Mouse (Mus musculus): ENCODE measurements around the gene Wnk4. TPM values are rescaled to one million over a fixed set of nuclear protein-coding genes. Genes with fewer than 3 reads are reported as not detected.

Wnk4 gene
- polyA plus RNA-seq, 1 experiment from 2014 or later, result 14.4 TPM

DNA sequence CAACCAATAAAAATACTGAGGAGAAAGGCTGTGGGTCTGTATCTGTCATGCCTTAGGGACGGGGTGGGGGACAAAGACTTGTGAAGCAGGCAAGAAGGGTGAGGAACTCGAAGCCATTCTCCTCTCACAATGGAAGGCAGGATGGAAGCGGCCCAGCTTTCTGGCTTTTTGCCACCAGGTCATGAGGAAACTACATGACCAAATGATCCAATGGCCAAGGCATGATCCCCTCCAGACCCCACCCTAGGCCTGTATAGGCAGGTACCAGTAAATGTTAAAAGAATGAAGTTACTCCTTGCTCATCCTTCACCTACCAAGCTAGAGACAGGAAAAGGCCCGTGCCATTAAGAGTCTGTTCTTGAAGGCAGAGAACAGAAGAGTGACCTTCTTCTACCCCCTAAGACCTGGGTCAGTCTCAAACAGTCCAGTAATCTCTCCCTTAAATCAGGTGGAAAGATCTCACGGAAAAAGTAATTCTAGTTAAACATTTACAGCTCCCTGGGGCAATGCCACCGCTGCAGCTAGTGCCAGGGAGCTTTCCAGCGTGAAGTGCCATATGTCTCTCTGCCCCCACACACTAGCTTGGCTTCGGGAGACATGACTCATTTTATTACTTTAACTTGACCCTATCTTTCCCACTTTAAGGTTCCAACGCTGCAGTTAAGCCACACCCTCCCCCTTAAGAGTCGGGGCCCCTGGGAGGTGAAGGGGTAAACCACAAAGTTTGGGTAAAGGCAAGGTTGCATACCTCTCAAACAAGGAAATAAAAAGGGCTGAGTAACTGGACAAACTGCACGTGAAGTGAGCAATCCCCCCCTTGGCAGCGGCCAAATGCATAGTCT is 17.2 kb downstream of the Wnk4 start:
- peak overlapping the region; percentile 72 for H3K9ac ChIP-seq (ENCODE audit: low read length)
- H3K9me3 ChIP-seq (ENCODE audit: control insufficient read depth, low read length), result no peaks in the 10 kb centered on the region
- DNase-seq (ENCODE audit: low spot score) (peak; percentile 66), ATAC-seq (replicated peaks; ENCODE audit: low FRiP score, low TSS enrichment, low read depth) (peak; percentile 38; the same call in 1 of the 2 replicates)
- peaks cover 14% of the 10 kb centered on the region; the same call in 1 of the 2 replicates for H3K36me3 ChIP-seq (ENCODE audit: control insufficient read depth, insufficient read depth, low read length)
- 58% methylated on average over 12 of the region's 12 CpGs for WGBS
- peak overlapping the region; percentile 65 for H3K27ac ChIP-seq (ENCODE audit: low read depth)
- H3K4me2 ChIP-seq (ENCODE audit: low read length), result peak overlapping the region; percentile 95
- peaks cover 29% of the 10 kb centered on the region for H3K4me1 ChIP-seq (replicated peaks; ENCODE audit: control insufficient read depth, insufficient read depth, low read length)
- no peaks in the 10 kb centered on the region for H3K27me3 ChIP-seq (replicated peaks; ENCODE audit: control insufficient read depth, insufficient read depth, low read length)
- H3K4me3 ChIP-seq (ENCODE audit: low read depth, low read length), result peak overlapping the region; percentile 80

DNA sequence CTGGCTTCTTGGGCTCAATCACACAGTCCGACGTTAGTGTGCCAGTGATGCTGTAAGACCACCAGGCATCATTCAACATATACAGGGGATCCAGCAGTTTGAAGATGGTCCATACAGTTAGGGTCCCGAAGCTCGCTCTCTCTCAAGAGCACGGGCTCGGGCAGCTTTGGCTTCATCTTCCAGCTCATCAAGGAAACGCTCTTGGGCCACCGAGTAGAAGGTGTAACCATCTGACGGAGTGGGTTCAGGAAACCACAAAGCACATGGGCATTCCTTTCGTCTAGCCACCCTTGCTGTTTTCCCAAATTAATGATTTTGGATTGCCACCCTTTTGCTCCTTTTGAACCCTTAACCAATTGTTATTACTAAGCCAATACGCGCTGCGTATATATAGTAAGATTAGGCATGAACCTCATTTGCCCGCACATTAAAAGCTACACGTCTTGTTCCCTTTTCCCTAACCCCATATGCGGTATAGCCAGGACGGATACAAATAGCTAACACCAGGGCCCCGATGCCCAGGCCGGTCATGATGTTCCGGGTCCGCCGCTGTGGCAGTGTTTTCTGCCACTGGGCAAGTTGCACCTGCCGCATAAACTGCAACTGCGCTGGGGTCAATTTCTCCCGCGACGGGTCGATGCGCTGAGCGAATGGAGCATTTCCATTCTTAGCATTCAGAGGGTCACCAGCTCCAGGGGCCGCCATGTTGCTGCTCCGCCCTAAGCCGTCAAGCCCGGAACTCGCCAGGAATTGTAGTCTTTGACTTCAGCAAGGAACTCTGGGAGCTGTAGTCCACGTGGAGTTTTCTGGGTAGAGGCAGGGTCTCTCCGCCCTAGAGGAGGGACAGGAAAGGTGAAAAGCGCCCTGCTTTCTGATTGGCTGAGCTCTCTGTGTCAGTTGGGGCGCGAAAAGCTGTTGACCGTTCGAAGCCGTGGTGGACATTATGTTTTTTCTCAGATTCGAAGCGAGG is 18.1 kb downstream of the Wnk4 start, which contains the start of the genes Cntd1 and Coa3:
Cntd1 (plus strand) TSS at position 790 of the 970 bp plus-strand sequence.
Coa3 (minus strand) TSS at position 892 of the 970 bp plus-strand sequence.
- ATAC-seq (replicated peaks; ENCODE audit: low FRiP score, low TSS enrichment, low read depth), result peak; percentile 92
- H3K9me3 ChIP-seq (ENCODE audit: control insufficient read depth, low read length), result no peaks in the 10 kb centered on the region
- DNase-seq (ENCODE audit: low spot score), result peak; percentile 89
- peak within 1 kb of the TSS; percentile 95 for H3K4me2 ChIP-seq (ENCODE audit: low read length)
- H3K36me3 ChIP-seq (ENCODE audit: control insufficient read depth, insufficient read depth, low read length), result peaks cover 14% of the 10 kb centered on the region; the same call in 1 of the 2 replicates
- peak within 1 kb of the TSS; percentile 80 for H3K4me3 ChIP-seq (ENCODE audit: low read depth, low read length)
- H3K4me1 ChIP-seq (replicated peaks; ENCODE audit: control insufficient read depth, insufficient read depth, low read length), result peaks cover 29% of the 10 kb centered on the region
- peak within 1 kb of the TSS; percentile 65 for H3K27ac ChIP-seq (ENCODE audit: low read depth)
- H3K27me3 ChIP-seq (replicated peaks; ENCODE audit: control insufficient read depth, insufficient read depth, low read length), result no peaks in the 10 kb centered on the region
- 8% methylated on average over 45 of the region's 45 CpGs for WGBS
- H3K9ac ChIP-seq (ENCODE audit: low read length), result peak within 1 kb of the TSS; percentile 72

GRCm38 (mm10) chr11:101279193-101279569 is 18.8 kb downstream of the Wnk4 start:
- no peaks in the 10 kb centered on the region for H3K9me3 ChIP-seq (ENCODE audit: control insufficient read depth, low read length)
- peaks cover 13% of the 10 kb centered on the region; the same call in 1 of the 2 replicates for H3K36me3 ChIP-seq (ENCODE audit: control insufficient read depth, insufficient read depth, low read length)
- WGBS, result 59% methylated on average over 14 of the region's 14 CpGs
- no peaks in the 10 kb centered on the region for H3K27me3 ChIP-seq (replicated peaks; ENCODE audit: control insufficient read depth, insufficient read depth, low read length)
- peaks cover 29% of the 10 kb centered on the region for H3K4me1 ChIP-seq (replicated peaks; ENCODE audit: control insufficient read depth, insufficient read depth, low read length)
- H3K4me3 ChIP-seq (ENCODE audit: low read depth, low read length), result peak overlapping the region; percentile 80
- no peak for DNase-seq (ENCODE audit: low spot score)
- H3K4me2 ChIP-seq (ENCODE audit: low read length), result peak overlapping the region; percentile 95
- H3K27ac ChIP-seq (ENCODE audit: low read depth), result no peak overlapping the region
- 0 out of 2 replicates have a peak overlapping the region, but pooled peaks have one; percentile 5 for H3K9ac ChIP-seq (ENCODE audit: low read length)
- ATAC-seq (replicated peaks; ENCODE audit: low FRiP score, low TSS enrichment, low read depth), result peak; percentile 8; the same call in 1 of the 2 replicates

GRCm38 (mm10) chr11:101280837-101281236 is 20.5 kb downstream of the Wnk4 start:
- Histone ChIP-seq H3K9ac (ENCODE audit: low read length) (no peak overlapping the region), H3K27ac (ENCODE audit: low read depth) (no peak overlapping the region), H3K27me3 (replicated peaks; ENCODE audit: control insufficient read depth, insufficient read depth, low read length) (no peaks in the 10 kb centered on the region), H3K4me3 (ENCODE audit: low read depth, low read length) (no peak overlapping the region), H3K36me3 (ENCODE audit: control insufficient read depth, insufficient read depth, low read length) (peaks cover 11% of the 10 kb centered on the region; the same call in 1 of the 2 replicates), H3K9me3 (ENCODE audit: control insufficient read depth, low read length) (no peaks in the 10 kb centered on the region), H3K4me2 (ENCODE audit: low read length) (no peak overlapping the region), H3K4me1 (replicated peaks; ENCODE audit: control insufficient read depth, insufficient read depth, low read length) (peaks cover 29% of the 10 kb centered on the region)
- WGBS, result 58% methylated on average over 7 of the region's 7 CpGs
- ATAC-seq (replicated peaks; ENCODE audit: low FRiP score, low TSS enrichment, low read depth) (no peak), DNase-seq (ENCODE audit: low spot score) (no peak)

DNA sequence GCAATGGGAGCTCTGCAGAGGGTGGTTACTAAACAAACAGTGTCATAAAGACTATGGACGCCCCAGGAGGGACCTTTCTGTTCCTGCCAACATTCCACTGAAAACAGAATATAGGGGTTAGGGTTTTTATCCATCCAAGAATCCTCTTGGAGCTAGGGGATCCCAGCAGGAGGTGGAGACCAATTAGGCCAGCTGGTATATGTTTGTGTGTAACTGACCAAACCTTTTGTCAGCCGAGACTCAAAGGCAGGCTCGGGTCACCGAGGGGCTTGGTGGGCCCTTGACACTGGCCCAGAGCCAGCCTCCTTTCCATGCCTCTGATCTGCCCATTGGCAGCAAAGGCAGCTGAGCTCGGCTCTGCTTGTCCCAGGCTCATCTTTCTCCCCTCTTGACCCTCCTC is 22.5 kb downstream of the Wnk4 start:
- Histone ChIP-seq H3K27me3 (replicated peaks; ENCODE audit: control insufficient read depth, insufficient read depth, low read length) (no peaks in the 10 kb centered on the region), H3K4me2 (ENCODE audit: low read length) (no peak overlapping the region), H3K4me1 (replicated peaks; ENCODE audit: control insufficient read depth, insufficient read depth, low read length) (peaks cover 10% of the 10 kb centered on the region), H3K9me3 (ENCODE audit: control insufficient read depth, low read length) (no peaks in the 10 kb centered on the region), H3K4me3 (ENCODE audit: low read depth, low read length) (no peak overlapping the region), H3K27ac (ENCODE audit: low read depth) (no peak overlapping the region), H3K9ac (ENCODE audit: low read length) (no peak overlapping the region), H3K36me3 (ENCODE audit: control insufficient read depth, insufficient read depth, low read length) (peaks cover 12% of the 10 kb centered on the region; the same call in 1 of the 2 replicates)
- WGBS, result 38% methylated on average over 5 of the region's 5 CpGs
- DNase-seq (ENCODE audit: low spot score) (no peak), ATAC-seq (replicated peaks; ENCODE audit: low FRiP score, low TSS enrichment, low read depth) (no peak)

DNA sequence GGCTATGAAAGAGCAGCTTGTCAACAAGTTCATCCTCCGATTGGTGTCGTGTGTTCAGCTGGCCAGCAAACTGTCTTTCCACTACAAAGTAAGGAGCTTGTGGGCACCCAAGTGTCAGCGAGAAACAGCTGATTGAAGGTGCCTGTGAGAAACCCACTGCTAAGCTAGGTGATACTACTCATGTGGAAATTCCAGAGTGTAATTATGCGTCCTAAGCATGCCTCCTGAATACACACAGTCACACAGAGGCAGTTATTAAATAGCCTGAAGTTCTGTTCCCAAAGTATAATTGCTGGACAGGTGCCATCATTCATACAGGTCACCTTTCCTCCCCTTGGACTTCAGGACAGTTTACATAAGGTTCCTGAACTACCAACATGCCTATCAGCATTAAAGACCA is 23.4 kb downstream of the Wnk4 start:
- no peak overlapping the region for H3K4me2 ChIP-seq (ENCODE audit: low read length)
- no peak overlapping the region for H3K9ac ChIP-seq (ENCODE audit: low read length)
- H3K36me3 ChIP-seq (ENCODE audit: control insufficient read depth, insufficient read depth, low read length), result peaks cover 21% of the 10 kb centered on the region
- no peak overlapping the region for H3K27ac ChIP-seq (ENCODE audit: low read depth)
- H3K9me3 ChIP-seq (ENCODE audit: control insufficient read depth, low read length), result no peaks in the 10 kb centered on the region
- DNase-seq (ENCODE audit: low spot score) (no peak), ATAC-seq (replicated peaks; ENCODE audit: low FRiP score, low TSS enrichment, low read depth) (no peak)
- no peak overlapping the region for H3K4me3 ChIP-seq (ENCODE audit: low read depth, low read length)
- 68% methylated on average over 4 of the region's 4 CpGs for WGBS
- no peaks in the 10 kb centered on the region for H3K27me3 ChIP-seq (replicated peaks; ENCODE audit: control insufficient read depth, insufficient read depth, low read length)
- peaks cover 6% of the 10 kb centered on the region; the same call in 1 of the 2 replicates for H3K4me1 ChIP-seq (replicated peaks; ENCODE audit: control insufficient read depth, insufficient read depth, low read length)

DNA sequence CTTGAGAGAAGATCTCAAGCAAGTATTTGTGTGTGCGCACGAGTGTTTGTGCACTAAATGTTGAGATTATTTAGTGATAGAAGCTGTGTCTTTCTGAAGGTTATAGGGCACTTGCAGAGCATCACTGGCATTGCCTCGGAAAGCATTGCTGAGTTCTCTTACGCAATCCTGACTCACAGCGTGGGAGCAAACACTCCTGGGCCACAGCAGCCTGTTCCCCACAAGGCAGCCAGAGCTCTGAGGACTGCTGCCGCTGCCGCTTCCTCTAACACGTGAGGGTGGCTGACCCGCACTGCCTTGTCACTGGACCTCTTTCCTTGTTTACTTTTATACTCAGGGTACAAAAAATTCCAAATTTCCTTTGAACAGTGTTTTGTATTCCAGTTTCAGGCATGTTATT is 26.9 kb downstream of the Wnk4 start:
- 85% methylated on average over 9 of the region's 9 CpGs for WGBS
- Histone ChIP-seq H3K27me3 (replicated peaks; ENCODE audit: control insufficient read depth, insufficient read depth, low read length) (no peaks in the 10 kb centered on the region), H3K9ac (ENCODE audit: low read length) (no peak overlapping the region), H3K4me2 (ENCODE audit: low read length) (no peak overlapping the region), H3K9me3 (ENCODE audit: control insufficient read depth, low read length) (no peaks in the 10 kb centered on the region), H3K27ac (ENCODE audit: low read depth) (no peak overlapping the region), H3K36me3 (ENCODE audit: control insufficient read depth, insufficient read depth, low read length) (peaks cover 51% of the 10 kb centered on the region), H3K4me1 (replicated peaks; ENCODE audit: control insufficient read depth, insufficient read depth, low read length) (no peaks in the 10 kb centered on the region), H3K4me3 (ENCODE audit: low read depth, low read length) (no peak overlapping the region)
- ATAC-seq (replicated peaks; ENCODE audit: low FRiP score, low TSS enrichment, low read depth) (no peak), DNase-seq (ENCODE audit: low spot score) (no peak)

GRCm38 (mm10) chr11:101291231-101291630 is 30.9 kb downstream of the Wnk4 start:
- H3K27me3 ChIP-seq (replicated peaks; ENCODE audit: control insufficient read depth, insufficient read depth, low read length), result no peaks in the 10 kb centered on the region
- H3K9me3 ChIP-seq (ENCODE audit: control insufficient read depth, low read length), result no peaks in the 10 kb centered on the region
- no peak for DNase-seq (ENCODE audit: low spot score)
- no peak overlapping the region for H3K27ac ChIP-seq (ENCODE audit: low read depth)
- no peak overlapping the region for H3K9ac ChIP-seq (ENCODE audit: low read length)
- no peaks in the 10 kb centered on the region for H3K4me1 ChIP-seq (replicated peaks; ENCODE audit: control insufficient read depth, insufficient read depth, low read length)
- H3K4me3 ChIP-seq (ENCODE audit: low read depth, low read length), result no peak overlapping the region
- no peak overlapping the region for H3K4me2 ChIP-seq (ENCODE audit: low read length)
- peaks cover 85% of the 10 kb centered on the region for H3K36me3 ChIP-seq (ENCODE audit: control insufficient read depth, insufficient read depth, low read length)
- no peak for ATAC-seq (replicated peaks; ENCODE audit: low FRiP score, low TSS enrichment, low read depth)
- 97% methylated on average over 8 of the region's 8 CpGs for WGBS

Measured in intestine, embryonic 14.5 days (tissue).